Mouse (Mus musculus) kidney, embryonic 16.5 days (tissue): Measurements from ENCODE around the gene Nup205. TPM values are rescaled to one million over a fixed set of nuclear protein-coding genes. Genes with fewer than 3 reads are reported as not detected.
"Not testable (repeated sequence)": the region's sequence is repeated elsewhere in the genome, so short reads cannot be mapped to it uniquely, and the experiment has no call there.

Experiments used
- ATAC-seq: fragments of 200-750 bp; cut with Nextera tagmentation; 2 replicates; pipeline ENCODE4 v1.8.0; 2017; ENCODE audit warnings: moderate TSS enrichment; ENCODE audit not compliant: low FRiP score, low TSS enrichment
- H3K27ac ChIP-seq: fragments of 300-500 bp; sonication (generic); 2 replicates; pipeline ENCODE4 v1.5.1; 2014; ENCODE audit warnings: low read length
- H3K27me3 ChIP-seq: fragments of 300-500 bp; sonication (generic); 2 replicates; pipeline ENCODE4 v1.6.1; 2014; ENCODE audit warnings: low read length, control low read depth, mixed read lengths; ENCODE audit not compliant: insufficient read depth
- H3K36me3 ChIP-seq: fragments of 300-500 bp; sonication (generic); 2 replicates; pipeline ENCODE4 v1.6.1; 2014; ENCODE audit warnings: low read length, control low read depth, mixed read lengths; ENCODE audit not compliant: insufficient read depth
- H3K4me1 ChIP-seq: fragments of 300-500 bp; sonication (generic); 2 replicates; pipeline ENCODE4 v1.6.1; 2014; ENCODE audit warnings: low read length, control low read depth, mixed read lengths; ENCODE audit not compliant: insufficient read depth
- H3K4me2 ChIP-seq: fragments of 300-500 bp; sonication (generic); replicated peaks from 2 replicates; pipeline ENCODE4 v1.6.1; 2014; ENCODE audit warnings: low read depth, low read length
- H3K4me3 ChIP-seq: fragments of 300-500 bp; sonication (generic); 2 replicates; pipeline ENCODE4 v1.5.1; 2014; ENCODE audit warnings: mild to moderate bottlenecking, low read length
- H3K9ac ChIP-seq: fragments of 300-500 bp; sonication (generic); replicated peaks from 2 replicates; pipeline ENCODE4 v1.6.1; 2014; ENCODE audit warnings: low read length
- H3K9me3 ChIP-seq: fragments of 300-500 bp; sonication (generic); 2 replicates; pipeline ENCODE4 v1.6.1; 2016; ENCODE audit warnings: low read length, control low read depth
- WGBS: fragments of 180-500 bp; shearing (Covaris S2); extraction: QIAGEN DNeasy Blood & Tissue Kit; methylation state at CpG from one replicate; pipeline ENCODE4 v1.1.7; 2014; 5-methylcytosine and 5-hydroxymethylcytosine counted together
- polyA plus RNA-seq: library from polyadenylated mRNA; unstranded; fragments of >200 nt; fragmentation: Nextera tagmentation; extraction: Ambion mirVana; gene quantifications from 2 replicates; pipeline ENCODE4 v1.2.1, GENCODE M21; 2015

The Nup205 gene
- polyA plus RNA-seq, 1 experiment from 2014 or later: 36.6 TPM

DNA sequence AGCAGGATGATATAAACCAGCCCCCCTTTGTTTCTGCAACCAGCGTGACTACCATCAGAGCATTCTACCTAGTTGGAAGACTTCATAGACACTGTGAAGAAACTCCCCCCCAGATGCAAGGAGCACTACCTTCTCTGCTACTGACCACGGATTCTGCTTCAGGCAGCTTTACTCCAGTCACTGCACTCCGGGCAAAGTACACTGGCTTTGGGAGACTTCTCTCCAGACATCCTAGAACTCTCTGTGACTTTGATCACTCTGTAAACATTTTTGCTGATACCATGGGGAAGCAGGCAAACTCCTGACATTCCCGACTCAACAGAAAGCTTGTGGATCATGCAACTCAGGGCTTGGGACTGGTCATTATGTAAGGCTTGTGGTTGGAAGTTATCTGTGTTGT lies 8.0 kb upstream of the Nup205 start:
- ATAC-seq: no peak
- 70% methylated on average over 4 of the region's 4 CpGs for WGBS

GRCm38 (mm10) chr6:35172028-35172427 lies 5.2 kb upstream of the Nup205 start:
- not testable (repeated sequence) for H3K9me3 ChIP-seq, H3K4me1 ChIP-seq, ATAC-seq, H3K4me3 ChIP-seq, H3K36me3 ChIP-seq, H3K27me3 ChIP-seq, H3K9ac ChIP-seq, H3K27ac ChIP-seq, H3K4me2 ChIP-seq
- 71% methylated on average over 3 of the region's 3 CpGs for WGBS

More for the DNA sequence above, 8.0 kb upstream of the Nup205 start:
- Histone ChIP-seq H3K4me1 (no peaks in the 10 kb centered on the region), H3K36me3 (no peaks in the 10 kb centered on the region), H3K9me3 (no peaks in the 10 kb centered on the region), H3K4me2 (no peak overlapping the region), H3K4me3 (no peak overlapping the region), H3K9ac (no peak overlapping the region), H3K27ac (no peak overlapping the region), H3K27me3 (no peaks in the 10 kb centered on the region)

- Histone ChIP-seq H3K4me2 (no peak overlapping the region), H3K9ac (no peak overlapping the region), H3K4me3 (no peak overlapping the region), H3K9me3 (no peaks in the 10 kb centered on the region), H3K27ac (no peak overlapping the region), H3K36me3 (no peaks in the 10 kb centered on the region), H3K27me3 (no peaks in the 10 kb centered on the region), H3K4me1 (no peaks in the 10 kb centered on the region)
- WGBS: 89% methylated on average over 4 of the region's 4 CpGs
- no peak for ATAC-seq
Measured at GRCm38 (mm10) chr6:35173181-35173580, 4.0 kb upstream of the Nup205 start.

- peak overlapping the region; percentile 69 for H3K4me2 ChIP-seq
- no peaks in the 10 kb centered on the region for H3K9me3 ChIP-seq
- no peaks in the 10 kb centered on the region for H3K4me1 ChIP-seq
- H3K9ac ChIP-seq: peak overlapping the region; percentile 75
- peak overlapping the region; percentile 96 for H3K27ac ChIP-seq
- H3K4me3 ChIP-seq: peak overlapping the region; percentile 63
- no peaks in the 10 kb centered on the region for H3K36me3 ChIP-seq
- peak; percentile 84 for ATAC-seq
- under 1% methylated on average over 59 of the region's 69 CpGs for WGBS
- no peaks in the 10 kb centered on the region for H3K27me3 ChIP-seq
Measured at GRCm38 (mm10) chr6:35177650-35178272, 540 bp downstream of the Nup205 start.

GRCm38 (mm10) chr6:35179299-35179698 lies 2.1 kb downstream of the Nup205 start:
- not testable (repeated sequence) for H3K36me3 ChIP-seq, ATAC-seq, H3K4me3 ChIP-seq, H3K4me2 ChIP-seq, H3K9ac ChIP-seq, H3K9me3 ChIP-seq, H3K27me3 ChIP-seq, H3K4me1 ChIP-seq, H3K27ac ChIP-seq
- WGBS: 98% methylated on average over 3 of the region's 3 CpGs

- WGBS: 91% methylated on average over 1 of the region's 1 CpGs
Measured at GRCm38 (mm10) chr6:35184781-35185180, 7.6 kb downstream of the Nup205 start.

GRCm38 (mm10) chr6:35191198-35191597 lies 14.0 kb downstream of the Nup205 start:
- no peaks in the 10 kb centered on the region for H3K4me1 ChIP-seq
- H3K9me3 ChIP-seq: no peaks in the 10 kb centered on the region
- no peak overlapping the region for H3K9ac ChIP-seq
- no peak overlapping the region for H3K4me2 ChIP-seq
- no peak overlapping the region for H3K27ac ChIP-seq
- H3K36me3 ChIP-seq: peaks cover 62% of the 10 kb centered on the region
- H3K27me3 ChIP-seq: no peaks in the 10 kb centered on the region
- WGBS: 87% methylated on average over 8 of the region's 8 CpGs
- H3K4me3 ChIP-seq: no peak overlapping the region
- ATAC-seq: no peak

More at GRCm38 (mm10) chr6:35184781-35185180, 7.6 kb downstream of the Nup205 start:
- Histone ChIP-seq H3K9ac (no peak overlapping the region), H3K27ac (no peak overlapping the region), H3K9me3 (no peaks in the 10 kb centered on the region), H3K4me1 (no peaks in the 10 kb centered on the region), H3K27me3 (no peaks in the 10 kb centered on the region), H3K4me3 (no peak overlapping the region), H3K4me2 (no peak overlapping the region), H3K36me3 (peaks cover 20% of the 10 kb centered on the region)
- ATAC-seq: no peak

- Histone ChIP-seq H3K4me3 (no peak overlapping the region), H3K36me3 (peaks cover 50% of the 10 kb centered on the region), H3K4me2 (no peak overlapping the region), H3K9me3 (no peaks in the 10 kb centered on the region), H3K27ac (no peak overlapping the region), H3K4me1 (no peaks in the 10 kb centered on the region), H3K9ac (no peak overlapping the region), H3K27me3 (no peaks in the 10 kb centered on the region)
- 93% methylated on average over 4 of the region's 4 CpGs for WGBS
- no peak for ATAC-seq
Measured at GRCm38 (mm10) chr6:35225696-35226095, 48.5 kb downstream of the Nup205 start.

- Histone ChIP-seq H3K4me3 (no peak overlapping the region), H3K9me3 (no peaks in the 10 kb centered on the region), H3K4me1 (no peaks in the 10 kb centered on the region), H3K4me2 (no peak overlapping the region), H3K27ac (no peak overlapping the region), H3K9ac (no peak overlapping the region), H3K27me3 (no peaks in the 10 kb centered on the region), H3K36me3 (peaks cover 57% of the 10 kb centered on the region)
- ATAC-seq: no peak
- 87% methylated on average over 1 of the region's 1 CpGs for WGBS
Measured at GRCm38 (mm10) chr6:35229415-35229814, 52.2 kb downstream of the Nup205 start.

- Histone ChIP-seq H3K9me3 (no peaks in the 10 kb centered on the region), H3K4me2 (no peak overlapping the region), H3K9ac (no peak overlapping the region), H3K27ac (no peak overlapping the region), H3K36me3 (peaks cover 62% of the 10 kb centered on the region), H3K4me3 (no peak overlapping the region), H3K27me3 (no peaks in the 10 kb centered on the region), H3K4me1 (no peaks in the 10 kb centered on the region)
- 90% methylated on average over 9 of the region's 9 CpGs for WGBS
- ATAC-seq: no peak
Measured at GRCm38 (mm10) chr6:35236108-35236785, 59.0 kb downstream of the Nup205 start.
